Mouse (Mus musculus) CD4-positive naive resting alpha-beta T cell, adult 76 days (primary cell): ENCODE results near the gene Med20. TPM values are rescaled to one million over a fixed set of nuclear protein-coding genes. Genes with fewer than 3 reads are reported as not detected.

ENCODE experiments used
- total RNA-seq: library from RNA; stranded (reverse); gene quantifications from one replicate; pipeline ENCODE4 v1.2.4, GENCODE M21; 2023

The Med20 gene
- 66.3 TPM for total RNA-seq

GRCm38 (mm10) chr17:47610849-47611660 lies at the start of gene Med20, which contains the start of the genes Bysl and Gm20517:
Gene Med20 (plus strand): TSS chr17:47611582.
Gene Bysl (minus strand): TSS chr17:47611492.
Gene Gm20517 (plus strand): TSS chr17:47611589.

GRCm38 (mm10) chr17:47630678-47631065 lies 19.3 kb downstream of the Med20 start, which contains the start of gene Usp49:
Gene Usp49 (plus strand): TSS chr17:47630690.

Other genes starting within 250 kb of the Med20 start
- 25.4 TPM for gene Mrps10, start 242.7 kb upstream of the Med20 start, total RNA-seq
- gene Guca1b, start 226.2 kb upstream of the Med20 start, total RNA-seq = 3.5 TPM
- not detected for gene Guca1a, start 211.0 kb upstream of the Med20 start, total RNA-seq
- not detected for gene AI661453, start 175.0 kb upstream of the Med20 start, total RNA-seq
- gene 1700001C19Rik, start 174.2 kb upstream of the Med20 start, total RNA-seq = not detected
- gene Taf8, start 109.3 kb upstream of the Med20 start, total RNA-seq = 88.3 TPM
- 419 TPM for gene Ccnd3, start 106.5 kb upstream of the Med20 start, total RNA-seq
- gene Bysl, start 90 bp upstream of the Med20 start, total RNA-seq = 14.7 TPM
- 9.8 TPM for gene Gm20517, start within 50 bp of the Med20 start, total RNA-seq
- 13.2 TPM for gene Usp49, start 19.1 kb downstream of the Med20 start, total RNA-seq
- gene Tomm6, start 76.8 kb downstream of the Med20 start, total RNA-seq = 125 TPM
- gene Frs3, start 77.4 kb downstream of the Med20 start, total RNA-seq = 3.5 TPM
- not detected for gene Gm21981, start 82.9 kb downstream of the Med20 start, total RNA-seq
- not detected for gene Prickle4, start 83.2 kb downstream of the Med20 start, total RNA-seq
- not detected for gene Pgc, start 115.3 kb downstream of the Med20 start, total RNA-seq
- 37.5 TPM for gene Tfeb, start 125.4 kb downstream of the Med20 start, total RNA-seq
- gene Mdfi, start 223.1 kb downstream of the Med20 start, total RNA-seq = 1.1 TPM